Mouse (Mus musculus) adrenal gland, adult 2 months (tissue): Measurements from ENCODE around the gene Rpl13. TPM values are rescaled to one million over a fixed set of nuclear protein-coding genes. Genes with fewer than 3 reads are reported as not detected.

Experiments
- DNase-seq: peaks from one replicate; pipeline ENCODE4 v3.0.0; 2021
- long read RNA-seq: library from polyadenylated mRNA; stranded (forward); transcript quantifications from one replicate; pipeline ENCODE4 v2.0.0, GENCODE M21; 2021
- polyA plus RNA-seq: library from polyadenylated mRNA; depleted of rRNA; stranded (reverse); fragments of >200 nt; gene quantifications from 2 replicates; pipeline ENCODE4 v1.2.3, GENCODE M21; 2012; rRNA removed
- total RNA-seq, 2 experiments: library from RNA; stranded (reverse); gene quantifications; 2 replicates each; pipeline ENCODE4 v1.2.3; 2021

Gene Rpl13
- total RNA-seq (100 to 1,000 TPM; 419 to 701 TPM), polyA plus RNA-seq (2,347 and 2,800 TPM in 2 replicates)
- long read RNA-seq, transcript Rpl13-201 (6 exons, 780 nt) = major isoform, 624 of 658 reads
- long read RNA-seq, partial matches to known transcripts = 20 of 658 reads
- long read RNA-seq, other reads (novel, unspliced or antisense) = 14 of 658 reads

DNA sequence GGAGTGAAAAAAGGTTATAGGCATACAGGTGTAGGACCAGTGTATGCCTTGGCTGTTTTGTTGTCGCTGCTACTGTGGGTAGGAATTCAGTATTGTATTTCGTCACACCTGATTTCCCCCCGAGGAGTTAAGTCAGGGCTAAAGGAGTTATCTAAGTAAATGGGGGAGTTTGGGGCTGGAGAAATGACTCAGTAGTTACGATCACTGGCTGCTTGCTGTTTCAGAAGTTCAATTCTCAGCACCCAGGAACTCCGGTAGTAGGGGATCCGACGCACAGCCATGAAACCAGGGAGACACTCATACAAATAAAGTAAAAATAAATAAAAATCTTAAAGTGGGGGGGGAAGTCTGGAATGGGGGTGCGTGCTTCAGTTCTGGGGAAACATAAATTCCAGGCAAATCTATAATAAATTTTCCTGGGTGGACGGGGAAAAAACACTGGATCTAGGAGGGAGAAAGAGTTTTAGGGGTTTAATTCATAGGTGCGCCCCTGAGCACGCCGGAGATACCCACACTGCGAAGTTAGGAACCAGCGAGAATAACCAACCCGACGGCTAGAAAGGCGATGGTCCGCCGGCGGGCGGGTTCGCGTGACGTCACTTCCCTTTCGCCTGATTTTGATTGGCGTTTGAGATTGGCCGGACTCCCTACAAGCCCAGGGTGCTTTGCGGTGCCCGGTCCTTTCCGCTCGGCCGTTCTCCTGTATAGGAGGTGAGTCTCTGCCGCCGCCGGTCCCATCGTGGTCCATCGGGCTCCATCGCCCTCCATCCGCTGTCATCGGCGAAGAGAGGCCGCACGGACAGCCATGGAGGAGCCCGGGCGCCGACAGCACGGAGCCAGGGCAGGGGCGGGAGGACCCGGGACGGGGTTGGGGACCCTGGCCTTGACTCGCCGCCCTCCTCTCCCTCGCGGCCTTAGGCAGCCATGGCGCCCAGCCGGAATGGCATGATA lies at the start of gene Rpl13:
Gene Rpl13 (plus strand): TSS at position 616 of the 951 bp plus-strand sequence.
- DNase-seq = peak; percentile 97

DNA sequence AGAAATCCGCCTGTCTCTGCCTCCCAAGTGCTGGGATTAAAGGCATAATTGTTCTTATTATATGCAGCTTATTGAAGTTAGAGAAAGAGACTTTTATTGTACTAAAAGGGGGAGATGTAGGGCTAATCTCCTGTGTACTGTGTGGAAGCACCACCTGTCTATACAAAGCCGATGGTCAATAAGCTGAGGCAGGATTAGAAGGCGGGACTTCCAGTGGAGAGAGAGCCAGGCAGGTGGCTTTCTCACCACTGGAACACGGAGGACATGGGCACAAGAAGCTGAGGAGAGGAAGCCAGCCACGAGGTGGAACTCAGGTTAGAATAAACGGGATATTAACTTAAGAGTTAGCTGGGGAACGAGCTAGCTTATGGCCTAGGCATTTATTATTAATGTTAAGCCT lies 39.4 kb upstream of the Rpl13 start, which contains the start of gene Spg7:
Gene Spg7 (plus strand): TSS at position 222 of the 400 bp plus-strand sequence.
- DNase-seq = no peak

GRCm38 (mm10) chr8:123064072-123064471 lies 38.1 kb upstream of the Rpl13 start:
- no peak for DNase-seq

DNA sequence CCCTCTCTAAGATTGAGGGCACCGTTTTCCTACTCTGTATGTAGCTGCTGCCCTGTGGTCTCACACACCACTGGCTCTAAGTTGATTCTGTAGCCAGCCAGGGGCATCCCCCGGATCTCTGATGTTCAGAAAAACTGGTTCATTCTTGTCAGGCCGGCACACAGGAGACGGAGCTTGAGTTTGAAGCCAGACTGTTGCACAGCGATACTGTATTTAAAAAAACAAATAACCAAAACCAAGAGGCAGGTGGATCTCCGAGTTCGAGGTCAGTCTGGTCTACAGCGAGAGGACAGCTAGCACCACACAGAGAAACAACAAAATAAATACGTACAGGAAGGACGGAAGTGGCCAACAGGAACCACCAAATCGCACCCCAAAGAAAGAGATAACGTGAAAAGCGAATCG lies 37.3 kb upstream of the Rpl13 start:
- no peak for DNase-seq

- DNase-seq = peak; percentile 97
These were observed 36.7 kb upstream of the Rpl13 start for GRCm38 (mm10) chr8:123065214-123066100.

- DNase-seq = no peak
These were observed 36.0 kb upstream of the Rpl13 start for GRCm38 (mm10) chr8:123066101-123066683.

DNA sequence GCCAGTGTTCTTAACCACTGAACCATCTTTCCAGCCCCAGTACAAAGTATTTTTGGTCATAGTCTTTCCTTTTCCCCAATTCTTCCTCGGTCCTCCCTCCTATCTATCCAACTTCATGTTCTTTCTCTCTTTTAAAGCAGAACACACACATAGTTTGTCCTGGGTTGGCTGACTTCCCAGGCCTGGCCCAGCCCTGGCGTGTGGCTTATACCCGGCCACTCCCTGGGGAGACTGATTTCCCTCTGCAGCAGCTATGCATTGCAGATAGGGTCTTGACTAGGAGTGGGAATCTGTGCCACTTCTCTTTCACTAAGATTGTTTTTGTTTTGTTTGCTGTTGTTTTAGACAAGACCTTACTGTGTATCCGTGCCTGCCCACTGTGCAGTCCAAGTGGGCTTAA lies 31.0 kb upstream of the Rpl13 start:
- no peak for DNase-seq

GRCm38 (mm10) chr8:123077213-123077612 lies 24.9 kb upstream of the Rpl13 start:
- no peak for DNase-seq

DNA sequence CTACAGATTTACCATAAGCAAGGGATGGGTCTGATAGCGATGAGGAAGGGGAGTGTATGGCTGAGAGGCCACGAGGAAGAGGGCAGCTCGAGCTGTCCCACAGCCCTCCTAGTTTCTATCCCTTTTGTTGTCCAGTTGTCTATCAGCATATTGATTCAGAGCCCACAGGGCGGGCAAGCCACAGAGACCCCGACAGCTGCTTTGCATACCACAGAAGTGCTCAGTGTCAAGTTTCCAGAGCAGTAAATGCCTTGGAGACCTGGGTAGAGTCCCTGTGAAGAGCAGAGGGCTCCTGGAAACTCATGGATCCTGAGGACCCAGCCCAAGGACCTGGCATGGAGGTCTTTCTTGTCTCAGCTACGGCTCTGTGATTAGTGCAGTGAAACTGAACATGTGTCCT lies 19.2 kb upstream of the Rpl13 start:
- no peak for DNase-seq

DNA sequence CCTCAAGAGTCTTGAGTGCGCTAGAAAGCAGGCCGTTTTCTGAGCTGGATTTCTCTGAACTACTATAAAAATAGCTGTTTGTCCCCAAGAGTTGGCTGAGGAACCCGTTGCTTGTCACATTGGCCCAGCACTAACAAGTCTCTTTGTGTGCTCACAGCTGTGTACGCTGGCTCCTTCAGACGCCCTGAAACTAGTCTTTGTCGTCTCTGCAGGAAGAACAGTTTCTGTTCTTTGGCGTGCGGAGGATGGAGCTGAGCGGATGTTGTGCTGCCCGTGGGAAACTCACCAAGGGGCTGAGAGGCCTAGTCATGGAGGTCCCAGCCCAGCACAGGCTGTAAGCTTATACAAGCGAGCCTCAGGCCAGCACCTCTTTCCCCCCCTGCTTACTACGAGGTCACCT lies 18.5 kb upstream of the Rpl13 start:
- DNase-seq = no peak

DNA sequence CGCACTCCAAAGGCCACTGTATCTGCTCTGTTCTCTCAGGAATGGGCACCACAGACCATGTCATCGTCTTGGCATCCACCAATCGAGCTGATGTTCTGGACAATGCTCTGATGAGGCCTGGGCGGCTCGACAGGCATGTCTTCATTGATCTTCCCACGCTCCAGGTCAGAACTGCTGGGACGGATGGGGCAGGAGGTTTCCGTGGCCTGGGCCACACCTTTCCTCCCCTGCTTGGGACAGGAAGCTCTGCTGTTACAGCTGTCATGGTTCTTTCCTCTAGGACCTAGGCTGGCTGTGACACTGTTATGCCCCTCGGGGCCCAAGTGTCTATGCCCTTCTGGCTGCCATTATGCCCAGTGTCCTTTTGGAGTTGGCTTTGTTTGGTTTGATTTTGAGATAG lies 14.9 kb upstream of the Rpl13 start:
- DNase-seq = no peak

- DNase-seq = no peak
These were observed 4.9 kb upstream of the Rpl13 start for GRCm38 (mm10) chr8:123097216-123097615.

DNA sequence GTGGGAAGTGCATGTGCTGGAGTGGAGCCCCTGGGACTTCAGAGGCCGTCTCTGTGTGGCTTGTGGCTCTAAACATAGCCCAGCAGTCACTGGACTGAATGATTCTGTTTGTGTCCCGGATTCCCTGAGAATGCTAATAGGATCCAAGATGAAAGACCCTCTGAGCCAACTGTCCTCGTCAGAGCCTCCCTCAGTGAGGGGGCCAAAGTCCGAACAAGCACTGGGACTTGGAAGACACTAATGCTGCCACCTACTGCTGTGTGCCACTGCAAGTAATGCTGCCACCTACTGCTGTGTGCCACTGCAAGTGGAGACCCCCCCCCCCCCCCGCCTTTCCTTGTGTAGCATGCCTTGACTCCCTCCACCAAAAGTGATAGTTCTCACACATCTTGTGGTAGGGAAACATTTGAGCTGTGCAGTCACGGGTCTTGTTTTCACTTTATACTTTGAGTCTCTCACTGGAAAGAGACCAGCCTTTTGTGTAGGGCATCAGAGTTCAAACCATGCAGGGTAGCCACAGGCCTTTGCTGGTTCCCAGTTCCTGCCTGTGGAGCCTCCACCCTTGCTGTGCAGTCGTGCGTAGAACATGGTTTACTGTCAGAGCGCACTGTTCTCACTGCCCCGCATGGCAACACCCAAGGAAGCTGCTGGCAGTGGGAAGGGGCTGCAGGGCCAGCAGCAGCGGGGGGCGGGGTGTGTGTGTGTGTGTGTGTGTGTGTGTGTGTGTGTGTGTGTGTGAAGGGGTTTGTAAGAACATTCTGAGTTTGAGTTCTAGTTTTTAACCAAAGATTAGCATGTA lies 4.2 kb upstream of the Rpl13 start:
- no peak for DNase-seq

DNA sequence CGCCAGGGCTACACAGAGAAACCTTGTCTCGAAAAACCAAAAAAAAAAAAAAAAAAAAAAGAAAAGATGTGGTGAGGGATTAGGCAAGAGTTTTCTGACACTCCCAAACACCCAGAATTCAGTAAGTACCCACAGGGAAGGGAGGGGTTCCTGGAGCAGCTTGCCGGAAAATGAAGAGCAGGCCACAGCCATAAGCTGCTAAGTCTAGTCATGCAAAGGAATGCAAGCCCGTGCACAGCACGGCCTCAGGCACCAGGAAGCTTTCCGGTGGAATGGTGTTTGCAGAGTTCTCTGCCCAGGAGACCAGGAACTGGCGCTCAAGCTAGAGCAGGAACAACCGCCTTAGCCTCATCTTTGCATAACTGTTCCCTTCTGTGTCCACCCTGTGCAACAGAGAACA lies 1.9 kb upstream of the Rpl13 start:
- no peak for DNase-seq

DNA sequence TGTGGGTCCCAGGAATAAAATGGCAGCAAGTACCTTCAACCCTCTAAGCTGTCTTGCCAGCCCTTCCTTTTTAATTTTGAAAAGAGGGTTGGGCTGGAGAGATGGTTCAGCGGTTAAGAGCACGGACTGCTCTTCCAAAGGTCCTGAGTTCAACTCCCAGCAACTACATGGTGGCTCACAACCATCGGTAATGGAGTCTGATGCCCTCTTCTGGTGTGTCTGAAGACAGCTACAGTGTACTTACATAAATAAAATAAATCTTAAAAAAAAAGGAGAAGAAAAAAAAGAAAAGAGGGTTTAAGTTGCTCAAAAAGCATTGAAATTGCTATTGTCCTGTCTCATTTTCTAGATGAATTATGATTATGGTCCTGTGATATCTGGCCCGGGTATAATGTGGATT lies 906 bp upstream of the Rpl13 start:
- no peak for DNase-seq

DNA sequence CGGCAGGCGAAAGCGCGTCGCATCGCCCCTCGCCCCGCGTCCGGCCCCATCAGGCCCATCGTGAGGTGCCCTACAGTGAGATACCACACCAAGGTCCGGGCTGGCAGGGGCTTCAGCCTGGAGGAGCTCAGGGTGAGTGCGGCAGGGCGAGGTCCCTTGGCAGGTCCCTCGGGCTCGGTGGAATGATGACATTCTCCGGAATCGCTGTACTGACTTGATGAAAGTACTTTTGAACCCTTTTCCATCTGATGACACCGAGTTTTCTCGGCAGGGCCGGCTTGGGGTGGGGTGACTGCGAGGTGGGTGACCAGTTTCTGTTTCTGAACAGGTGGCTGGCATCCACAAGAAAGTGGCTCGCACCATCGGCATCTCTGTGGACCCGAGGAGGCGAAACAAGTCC lies 705 bp downstream of the Rpl13 start:
- peak; percentile 29 for DNase-seq

DNA sequence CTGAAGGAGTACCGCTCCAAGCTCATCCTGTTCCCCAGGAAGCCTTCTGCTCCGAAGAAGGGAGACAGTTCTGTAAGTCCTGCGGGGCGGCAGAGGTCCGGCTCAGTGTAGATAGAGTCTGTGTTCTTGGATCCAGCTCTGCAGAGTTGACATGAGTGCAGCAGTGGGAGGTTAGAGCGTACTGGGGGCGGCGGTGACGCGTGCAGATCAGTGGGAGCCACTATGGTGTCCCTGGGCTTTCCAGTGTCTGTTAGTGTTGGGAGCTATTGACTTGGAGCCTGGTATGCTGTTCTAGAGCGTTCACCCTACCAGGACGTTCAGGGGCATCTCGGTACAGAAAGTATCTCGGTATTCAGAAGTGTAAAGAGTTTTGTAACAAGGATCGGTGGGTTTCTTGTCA lies 1.1 kb downstream of the Rpl13 start:
- no peak for DNase-seq

- no peak for DNase-seq
These were observed 2.1 kb downstream of the Rpl13 start for GRCm38 (mm10) chr8:123104046-123104767.

DNA sequence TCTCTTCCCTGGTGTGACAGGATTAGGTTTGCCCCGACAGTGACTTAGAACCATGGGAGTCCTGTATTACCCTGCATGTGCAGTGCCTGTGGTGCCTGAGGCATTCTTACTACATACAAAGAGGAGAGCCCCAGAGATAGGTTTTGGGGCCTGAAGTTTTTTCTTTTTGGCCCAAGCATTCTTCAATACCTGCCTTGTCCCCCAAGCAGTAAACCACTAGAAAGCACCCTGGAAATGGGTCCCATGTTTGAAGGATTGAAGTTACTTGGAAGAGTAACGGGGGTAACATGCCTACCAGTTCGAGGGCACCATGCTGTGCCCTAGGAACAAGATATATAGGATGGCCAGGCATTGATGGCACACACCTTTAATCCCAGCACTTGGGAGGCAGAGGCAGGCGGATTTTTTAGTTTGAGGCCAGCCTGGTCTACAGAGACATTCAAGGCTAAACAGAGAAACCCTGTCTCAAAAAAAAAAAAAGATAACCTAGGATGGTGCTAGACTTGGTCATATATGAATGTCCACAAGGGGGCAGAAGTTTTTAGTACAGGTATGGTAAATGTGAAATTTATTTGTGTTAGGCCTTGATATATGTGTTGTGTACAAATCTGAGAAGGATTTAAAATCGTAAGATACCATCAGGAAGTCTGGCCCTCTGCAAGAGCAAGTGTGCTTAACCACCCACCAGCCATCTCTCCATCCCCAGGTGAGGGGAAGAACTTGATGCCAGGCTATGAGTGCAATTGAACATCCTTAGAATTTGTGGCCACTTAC lies 3.6 kb downstream of the Rpl13 start:
- DNase-seq = no peak

- DNase-seq = no peak
These were observed 4.4 kb downstream of the Rpl13 start for GRCm38 (mm10) chr8:123106531-123106930.
